Mouse (Mus musculus) stomach, embryonic 16.5 days (tissue): Measurements from ENCODE around the gene Cyb5d1. TPM values are rescaled to one million over a fixed set of nuclear protein-coding genes. Genes with fewer than 3 reads are reported as not detected.
"Not testable (repeated sequence)": the region's sequence is repeated elsewhere in the genome, so short reads cannot be mapped to it uniquely, and the experiment has no call there.

ENCODE experiments used
- ATAC-seq: fragments of 200-750 bp; cut with Nextera tagmentation; 2 replicates; pipeline ENCODE4 v1.8.0; 2017; ENCODE audit warnings: moderate number of reproducible peaks, moderate TSS enrichment; ENCODE audit not compliant: insufficient read depth, low FRiP score
- H3K27ac ChIP-seq: fragments of 300-500 bp; sonication (generic); 2 replicates; pipeline ENCODE4 v1.5.1; 2014; ENCODE audit warnings: low read length
- H3K27me3 ChIP-seq: fragments of 300-500 bp; sonication (generic); 2 replicates; pipeline ENCODE4 v1.6.1; 2014; ENCODE audit warnings: low read length, control low read depth, mixed read lengths; ENCODE audit not compliant: control insufficient read depth, insufficient read depth
- H3K36me3 ChIP-seq: fragments of 300-500 bp; sonication (generic); 2 replicates; pipeline ENCODE4 v1.6.1; 2014; ENCODE audit warnings: low read length; ENCODE audit not compliant: control insufficient read depth, insufficient read depth
- H3K4me1 ChIP-seq: fragments of 300-500 bp; sonication (generic); 2 replicates; pipeline ENCODE4 v1.6.1; 2014; ENCODE audit warnings: low read length, control low read depth, mixed read lengths; ENCODE audit not compliant: control insufficient read depth, insufficient read depth
- H3K4me2 ChIP-seq: fragments of 300-500 bp; sonication (generic); 2 replicates; pipeline ENCODE4 v1.6.1; 2014; ENCODE audit warnings: low read depth, low read length, mixed read lengths
- H3K4me3 ChIP-seq: fragments of 300-500 bp; sonication (generic); replicated peaks from 2 replicates; pipeline ENCODE4 v1.5.1; 2014; ENCODE audit warnings: mild to moderate bottlenecking, low read length
- H3K9ac ChIP-seq: fragments of 300-500 bp; sonication (generic); 2 replicates; pipeline ENCODE4 v1.6.1; 2014; ENCODE audit warnings: low read length
- H3K9me3 ChIP-seq: fragments of 300-500 bp; sonication (generic); replicated peaks from 2 replicates; pipeline ENCODE4 v1.6.1; 2016; ENCODE audit warnings: low read length, control low read depth; ENCODE audit not compliant: control insufficient read depth
- WGBS: fragments of 180-500 bp; shearing (Covaris S2); extraction: QIAGEN DNeasy Blood & Tissue Kit; methylation state at CpG from one replicate; pipeline ENCODE4 v1.1.7; 2014; 5-methylcytosine and 5-hydroxymethylcytosine counted together
- polyA plus RNA-seq: library from polyadenylated mRNA; unstranded; fragments of >200 nt; fragmentation: Nextera tagmentation; extraction: Ambion mirVana; gene quantifications from 2 replicates; pipeline ENCODE4 v1.2.1, GENCODE M21; 2015

Cyb5d1 gene
- polyA plus RNA-seq, result 29.4 TPM in 2 replicates

DNA sequence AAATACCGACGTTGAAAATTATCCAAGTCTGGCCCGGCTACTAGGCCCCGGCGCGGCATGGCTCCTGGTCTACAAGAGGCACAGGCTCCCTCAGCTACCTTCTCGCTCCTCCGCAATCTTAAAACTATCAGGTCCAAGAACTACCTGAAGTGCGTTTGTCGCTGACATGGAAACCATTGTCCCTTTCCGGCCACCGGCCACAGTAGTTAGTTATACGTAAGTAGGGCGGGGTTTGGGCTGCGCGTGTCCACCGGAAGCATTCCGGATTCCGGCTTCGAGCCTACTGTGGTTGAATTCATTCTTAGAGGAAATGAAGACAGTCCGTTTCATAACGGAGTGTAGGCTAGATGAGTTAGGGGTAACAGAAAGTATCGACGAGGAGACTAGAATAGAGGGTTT lies at the start of gene Cyb5d1, which contains the start of gene Naa38:
Gene Cyb5d1 (minus strand): TSS at position 397 of the 399 bp plus-strand sequence.
Gene Naa38 (plus strand): TSS at position 253 of the 399 bp plus-strand sequence.
- Histone ChIP-seq H3K4me2 (peak within 1 kb of the TSS; percentile 77), H3K4me1 (peaks cover 25% of the 10 kb centered on the region), H3K9ac (peak within 1 kb of the TSS; percentile 97), H3K4me3 (peak within 1 kb of the TSS; percentile 73), H3K27ac (peak within 1 kb of the TSS; percentile 97)
- H3K27me3 ChIP-seq, H3K36me3 ChIP-seq, H3K9me3 ChIP-seq: not testable (repeated sequence)
- peak; percentile 80 for ATAC-seq
- WGBS, result under 1% methylated on average over 21 of the region's 24 CpGs

DNA sequence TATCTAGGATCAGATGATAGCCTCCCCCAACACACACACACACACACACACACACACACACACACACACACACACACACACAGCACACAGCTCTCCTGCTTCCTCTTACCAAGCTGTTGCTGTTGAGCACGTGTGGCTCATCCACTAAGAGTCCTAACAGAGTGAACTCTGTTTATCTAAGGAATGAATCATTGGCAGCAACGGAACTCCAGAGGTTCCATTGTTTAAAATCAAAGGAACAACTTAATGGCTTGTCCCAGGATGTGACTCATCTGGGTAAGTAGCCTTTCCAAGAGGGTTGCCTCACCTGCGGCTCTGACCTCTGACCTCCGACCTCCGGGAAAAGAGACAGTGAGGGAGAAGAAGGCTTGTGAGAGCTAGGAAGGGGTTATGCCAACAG lies 47.9 kb upstream of the Cyb5d1 start:
- H3K27me3 ChIP-seq, result no peaks in the 10 kb centered on the region
- no peak overlapping the region for H3K4me3 ChIP-seq
- peak; percentile 90; the same call in 1 of the 2 replicates for ATAC-seq
- 12% methylated on average over 5 of the region's 5 CpGs for WGBS
- H3K36me3 ChIP-seq, result no peaks in the 10 kb centered on the region
- H3K9ac ChIP-seq, result no peak overlapping the region
- peak overlapping the region; percentile 71 for H3K27ac ChIP-seq
- H3K4me1 ChIP-seq, result peaks cover 12% of the 10 kb centered on the region
- no peak overlapping the region for H3K4me2 ChIP-seq
- no peaks in the 10 kb centered on the region for H3K9me3 ChIP-seq

DNA sequence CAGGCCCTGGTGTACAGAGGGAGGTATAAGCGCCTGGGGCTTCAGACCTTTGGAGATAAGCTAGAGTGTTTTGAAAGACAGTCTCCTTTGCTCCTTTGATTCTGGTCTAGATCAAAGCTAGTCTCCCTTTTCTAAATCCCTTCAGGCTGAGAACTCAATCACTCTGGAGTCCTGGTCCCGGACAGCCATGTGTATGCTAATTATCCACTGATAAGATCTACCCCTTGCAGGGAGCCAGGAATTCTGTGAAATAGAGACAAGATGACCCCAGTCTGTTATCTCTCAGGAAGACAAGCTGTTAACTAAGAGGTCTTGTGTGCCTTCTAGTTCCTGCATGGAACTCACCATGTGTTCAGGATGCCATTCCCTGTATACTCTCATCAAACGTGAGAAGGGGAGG lies 41.9 kb upstream of the Cyb5d1 start:
- H3K9ac ChIP-seq, result no peak overlapping the region
- no peaks in the 10 kb centered on the region for H3K9me3 ChIP-seq
- H3K27ac ChIP-seq, result no peak overlapping the region
- no peak overlapping the region for H3K4me3 ChIP-seq
- no peak overlapping the region for H3K4me2 ChIP-seq
- H3K27me3 ChIP-seq, result no peaks in the 10 kb centered on the region
- peaks cover 1% of the 10 kb centered on the region; the same call in 1 of the 2 replicates for H3K4me1 ChIP-seq
- ATAC-seq, result no peak
- 51% methylated on average over 3 of the region's 3 CpGs for WGBS
- no peaks in the 10 kb centered on the region for H3K36me3 ChIP-seq

DNA sequence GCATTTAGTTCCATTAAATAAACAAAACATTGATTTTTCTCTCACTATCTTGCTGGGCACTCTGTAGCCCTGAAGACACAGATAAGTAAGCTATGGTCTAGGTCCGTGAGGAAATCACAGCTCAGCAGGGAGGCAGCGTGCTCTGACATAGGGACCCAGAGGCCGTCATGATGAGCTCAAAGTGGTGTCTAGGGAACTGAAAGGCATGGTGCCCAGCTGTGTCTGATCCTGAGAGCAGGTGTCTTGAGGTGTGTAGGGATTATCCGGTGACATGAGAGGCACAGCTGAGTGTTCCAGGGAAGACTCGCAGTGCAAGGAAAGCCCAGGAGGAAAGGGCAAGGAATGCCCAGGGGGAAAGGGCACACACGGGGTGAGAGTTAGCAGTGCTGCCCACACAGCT lies 37.8 kb upstream of the Cyb5d1 start:
- 63% methylated on average over 6 of the region's 6 CpGs for WGBS
- Histone ChIP-seq H3K4me1 (peaks cover 17% of the 10 kb centered on the region), H3K4me2 (no peak overlapping the region), H3K4me3 (no peak overlapping the region), H3K27ac (no peak overlapping the region), H3K36me3 (no peaks in the 10 kb centered on the region), H3K9me3 (no peaks in the 10 kb centered on the region), H3K27me3 (no peaks in the 10 kb centered on the region), H3K9ac (no peak overlapping the region)
- ATAC-seq, result no peak

DNA sequence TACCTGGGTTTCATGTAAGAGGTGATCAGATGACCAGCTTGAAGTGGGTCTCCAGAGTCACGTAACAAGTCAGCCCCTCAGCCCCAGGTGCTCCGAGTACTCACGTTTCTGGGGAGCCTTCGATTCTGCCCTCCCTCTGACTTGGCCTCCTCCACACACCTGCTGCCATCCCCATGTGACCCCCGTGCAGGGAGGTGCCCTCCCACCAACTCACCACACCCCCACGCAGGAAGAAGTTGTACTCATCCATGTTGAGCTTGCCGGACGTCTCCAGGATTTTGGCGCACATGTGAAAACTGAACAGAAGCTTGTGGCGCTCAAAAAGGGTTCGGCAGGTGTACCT lies 37.2 kb upstream of the Cyb5d1 start:
- Histone ChIP-seq H3K27me3 (no peaks in the 10 kb centered on the region), H3K4me3 (no peak overlapping the region), H3K9me3 (no peaks in the 10 kb centered on the region), H3K9ac (no peak overlapping the region), H3K36me3 (no peaks in the 10 kb centered on the region), H3K4me1 (peaks cover 17% of the 10 kb centered on the region), H3K4me2 (no peak overlapping the region), H3K27ac (no peak overlapping the region)
- WGBS, result 51% methylated on average over 11 of the region's 11 CpGs
- ATAC-seq, result 0 out of 2 replicates have a peak, but pooled peaks have one; percentile 15

DNA sequence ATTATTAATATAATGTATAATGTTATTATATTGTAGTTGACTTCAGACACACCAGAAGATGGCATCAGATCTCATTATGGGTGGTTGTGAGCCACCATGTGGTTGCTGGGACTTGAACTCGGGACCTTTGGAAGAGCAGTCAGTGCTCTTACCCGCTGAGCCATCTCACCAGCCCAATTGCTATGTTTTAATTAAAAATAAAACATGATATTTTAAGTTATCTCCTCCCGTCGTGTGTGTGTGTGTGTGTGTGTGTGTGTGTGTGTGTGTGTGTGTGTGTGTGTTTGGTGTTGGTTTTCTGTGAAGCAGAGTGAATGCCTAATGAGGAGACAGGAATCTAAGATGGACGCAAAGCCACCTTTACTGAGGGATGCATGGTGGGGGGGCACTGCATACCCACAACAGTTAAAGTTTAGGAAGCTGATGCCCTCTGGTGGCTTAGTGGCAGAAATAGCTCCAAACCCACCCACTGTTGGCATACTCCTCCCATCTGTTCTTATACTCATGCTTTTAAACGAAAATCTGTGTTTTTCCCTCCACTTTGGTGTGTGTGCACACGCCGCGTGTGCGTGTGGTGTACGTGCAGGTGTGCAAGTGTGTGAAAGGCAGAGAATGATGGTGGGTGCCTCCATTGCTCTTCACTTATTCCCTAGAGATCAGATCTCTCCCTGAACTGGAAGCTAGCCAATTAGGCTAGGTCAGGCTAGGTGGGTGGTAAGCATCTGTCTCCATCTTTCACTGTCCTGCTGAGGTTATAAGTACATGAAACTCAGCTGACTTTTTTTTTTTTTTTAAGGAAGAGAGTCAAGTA lies 36.6 kb upstream of the Cyb5d1 start:
- Histone ChIP-seq H3K9ac (no peak overlapping the region), H3K4me2 (peak overlapping the region; percentile 36; the same call in 1 of the 2 replicates), H3K27ac (no peak overlapping the region)

DNA sequence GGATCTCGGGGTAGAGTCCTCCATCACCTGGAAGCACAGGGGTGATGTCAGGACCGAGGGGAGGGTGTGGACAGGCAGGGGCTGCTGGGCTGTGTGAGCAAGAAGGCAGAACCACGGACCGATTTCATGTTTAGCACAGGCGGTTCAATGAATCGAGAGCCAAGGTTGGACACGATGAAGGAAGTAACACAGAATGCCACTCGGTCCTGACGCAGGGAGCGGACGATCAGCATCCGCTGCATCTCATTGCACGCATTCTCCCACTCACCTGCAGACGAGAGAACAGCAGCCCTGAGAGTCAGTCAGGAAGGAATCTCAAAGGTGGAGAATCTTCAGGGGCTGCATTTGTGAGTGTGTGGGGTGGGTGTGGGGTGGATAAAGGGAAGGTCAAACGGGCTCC lies 35.2 kb upstream of the Cyb5d1 start:
- WGBS, result 87% methylated on average over 15 of the region's 15 CpGs

More for the DNA sequence above, 36.6 kb upstream of the Cyb5d1 start:
- Histone ChIP-seq H3K4me3 (no peak overlapping the region), H3K36me3 (no peaks in the 10 kb centered on the region), H3K4me1 (peaks cover 17% of the 10 kb centered on the region), H3K9me3 (no peaks in the 10 kb centered on the region), H3K27me3 (no peaks in the 10 kb centered on the region)
- WGBS, result 31% methylated on average over 11 of the region's 11 CpGs
- ATAC-seq, result peak; percentile 78

DNA sequence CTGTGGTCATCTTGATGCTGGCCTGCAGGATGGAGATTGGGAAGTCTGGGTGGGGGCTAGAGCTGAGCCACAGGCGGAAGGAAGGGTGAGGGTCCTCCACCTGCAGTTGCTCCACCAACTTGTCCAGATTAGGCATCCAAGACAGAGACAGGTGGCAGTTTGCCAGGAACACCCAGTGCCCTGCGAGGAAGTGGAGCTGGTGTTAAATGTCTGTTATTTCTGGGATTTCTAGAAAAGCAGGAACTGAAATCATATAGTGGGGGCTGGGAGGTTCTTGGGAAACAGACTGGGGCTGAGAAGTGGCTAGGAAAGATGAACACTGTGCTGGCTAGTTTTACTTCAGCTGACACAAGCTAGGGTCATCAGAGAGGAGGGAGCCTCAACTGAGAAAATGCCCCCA lies 33.9 kb upstream of the Cyb5d1 start:
- ATAC-seq, result no peak
- Histone ChIP-seq H3K36me3 (no peaks in the 10 kb centered on the region), H3K4me3 (no peak overlapping the region), H3K27me3 (no peaks in the 10 kb centered on the region), H3K4me1 (peaks cover 17% of the 10 kb centered on the region), H3K27ac (peak overlapping the region; percentile 36), H3K9me3 (no peaks in the 10 kb centered on the region), H3K9ac (peak overlapping the region; percentile 23), H3K4me2 (no peak overlapping the region)
- 15% methylated on average over 2 of the region's 2 CpGs for WGBS

More for the DNA sequence above, 35.2 kb upstream of the Cyb5d1 start:
- Histone ChIP-seq H3K36me3 (no peaks in the 10 kb centered on the region), H3K4me1 (peaks cover 17% of the 10 kb centered on the region), H3K9ac (no peak overlapping the region), H3K9me3 (no peaks in the 10 kb centered on the region), H3K4me2 (no peak overlapping the region), H3K4me3 (no peak overlapping the region), H3K27me3 (no peaks in the 10 kb centered on the region), H3K27ac (no peak overlapping the region)
- no peak for ATAC-seq

DNA sequence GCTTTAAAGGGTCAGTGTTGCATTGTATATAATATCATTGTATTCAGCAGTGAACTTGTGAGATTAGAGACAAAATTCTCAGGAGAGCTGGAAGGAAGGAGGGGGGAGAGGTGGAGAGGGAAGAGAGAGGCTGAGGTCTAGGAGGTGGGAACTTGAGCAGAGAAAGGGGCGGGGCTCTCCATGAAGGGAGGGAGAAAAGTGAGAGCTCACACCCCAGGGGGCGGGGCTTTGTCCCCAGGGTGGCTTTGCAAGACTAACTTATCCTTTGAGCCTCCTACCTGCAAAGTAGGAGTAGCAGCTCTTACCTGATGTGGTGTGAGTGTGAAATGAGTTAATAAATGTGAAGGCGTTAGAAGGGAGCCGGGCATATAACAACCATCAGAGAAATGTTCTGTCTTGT lies 33.3 kb upstream of the Cyb5d1 start:
- H3K27ac ChIP-seq, result peak overlapping the region; percentile 36
- peak; percentile 76; the same call in 1 of the 2 replicates for ATAC-seq
- no peaks in the 10 kb centered on the region for H3K9me3 ChIP-seq
- H3K9ac ChIP-seq, result no peak overlapping the region
- no peaks in the 10 kb centered on the region for H3K27me3 ChIP-seq
- 4% methylated on average over 4 of the region's 4 CpGs for WGBS
- peaks cover 17% of the 10 kb centered on the region for H3K4me1 ChIP-seq
- H3K4me3 ChIP-seq, result no peak overlapping the region
- no peaks in the 10 kb centered on the region for H3K36me3 ChIP-seq
- H3K4me2 ChIP-seq, result no peak overlapping the region
